Mouse (Mus musculus): ENCODE measurements around the gene Dctn5. TPM values are rescaled to one million over a fixed set of nuclear protein-coding genes. Genes with fewer than 3 reads are reported as not detected.

Gene Dctn5
- polyA plus RNA-seq, 1 experiment from 2014 or later = 166 TPM

DNA sequence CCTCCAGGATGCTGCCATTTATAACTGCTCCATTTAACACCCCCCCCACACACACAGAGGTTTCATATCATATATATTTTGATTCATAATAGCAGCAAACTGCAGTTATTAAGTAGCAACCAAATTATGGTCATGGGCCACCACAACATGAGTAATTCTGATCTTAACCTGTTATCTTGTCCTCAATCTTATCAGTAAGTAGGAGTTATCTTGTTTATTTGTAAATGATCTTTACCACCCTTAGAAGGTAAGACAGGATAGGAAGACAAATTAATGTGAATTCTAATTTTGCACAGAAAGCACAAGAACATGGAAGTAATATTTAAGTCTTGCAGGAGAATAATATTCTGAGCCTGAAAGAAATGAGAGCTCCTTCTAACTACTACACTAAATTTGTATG is 1.0 kb upstream of the Dctn5 start:
- Histone ChIP-seq H3K4me3 (peak overlapping the region; percentile 78), H3K9ac (no peak overlapping the region), H3K4me2 (peak overlapping the region; percentile 79), H3K9me3 (no peaks in the 10 kb centered on the region), H3K27ac (no peak overlapping the region), H3K4me1 (peaks cover 14% of the 10 kb centered on the region), H3K36me3 (replicated peaks) (peaks cover 14% of the 10 kb centered on the region; the same call in 1 of the 2 replicates), H3K27me3 (replicated peaks) (no peaks in the 10 kb centered on the region)
- ATAC-seq (replicated peaks) = no peak

DNA sequence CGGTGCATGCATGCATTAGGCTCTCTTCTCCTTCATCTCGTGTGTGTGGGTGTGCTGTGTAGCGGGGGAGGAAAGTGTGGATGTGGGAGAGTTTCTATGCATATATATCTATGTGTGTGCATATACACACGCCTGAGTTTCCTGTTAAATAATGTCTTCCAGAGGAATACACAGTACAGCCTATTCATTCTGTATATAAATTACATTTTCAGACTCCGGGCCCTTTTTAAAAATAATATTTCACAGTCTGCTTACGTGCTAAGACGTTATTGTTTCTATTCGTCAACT is 441 bp downstream of the Dctn5 start:
- peaks cover 14% of the 10 kb centered on the region for H3K4me1 ChIP-seq
- peak overlapping the region; percentile 58; the same call in 1 of the 2 replicates for H3K27ac ChIP-seq
- 21% methylated on average over 8 of the region's 8 CpGs for WGBS
- peak overlapping the region; percentile 78 for H3K4me3 ChIP-seq
- no peaks in the 10 kb centered on the region for H3K9me3 ChIP-seq
- H3K36me3 ChIP-seq (replicated peaks) = peaks cover 23% of the 10 kb centered on the region; the same call in 1 of the 2 replicates
- H3K27me3 ChIP-seq (replicated peaks) = no peaks in the 10 kb centered on the region
- H3K4me2 ChIP-seq = peak overlapping the region; percentile 56
- ATAC-seq (replicated peaks) = peak; percentile 64; the same call in 1 of the 2 replicates
- H3K9ac ChIP-seq = peak overlapping the region; percentile 64

DNA sequence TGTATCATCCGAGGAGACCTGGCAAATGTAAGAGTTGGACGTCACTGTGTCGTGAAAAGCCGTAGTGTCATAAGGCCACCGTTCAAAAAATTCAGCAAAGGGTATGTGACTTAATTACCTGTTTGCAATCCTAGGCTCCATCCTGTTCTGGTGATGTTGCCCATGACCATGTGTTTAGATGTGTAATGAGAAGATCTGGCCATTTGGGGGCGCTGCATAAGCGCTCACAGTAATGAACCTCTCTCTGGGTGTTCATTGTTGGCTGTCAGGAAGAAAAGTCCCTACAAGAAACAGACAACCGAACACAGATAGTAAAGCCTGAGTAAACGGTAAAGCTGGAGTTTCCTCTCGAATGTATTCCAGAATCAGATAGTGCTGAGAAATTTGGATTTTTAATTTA is 2.2 kb downstream of the Dctn5 start:
- H3K4me3 ChIP-seq = no peak overlapping the region
- H3K27me3 ChIP-seq (replicated peaks) = no peaks in the 10 kb centered on the region
- H3K36me3 ChIP-seq (replicated peaks) = peaks cover 40% of the 10 kb centered on the region
- ATAC-seq (replicated peaks) = no peak
- no peaks in the 10 kb centered on the region for H3K9me3 ChIP-seq
- no peak overlapping the region for H3K27ac ChIP-seq
- no peak overlapping the region for H3K9ac ChIP-seq
- H3K4me1 ChIP-seq = peaks cover 14% of the 10 kb centered on the region
- no peak overlapping the region for H3K4me2 ChIP-seq
- 73% methylated on average over 10 of the region's 10 CpGs for WGBS

DNA sequence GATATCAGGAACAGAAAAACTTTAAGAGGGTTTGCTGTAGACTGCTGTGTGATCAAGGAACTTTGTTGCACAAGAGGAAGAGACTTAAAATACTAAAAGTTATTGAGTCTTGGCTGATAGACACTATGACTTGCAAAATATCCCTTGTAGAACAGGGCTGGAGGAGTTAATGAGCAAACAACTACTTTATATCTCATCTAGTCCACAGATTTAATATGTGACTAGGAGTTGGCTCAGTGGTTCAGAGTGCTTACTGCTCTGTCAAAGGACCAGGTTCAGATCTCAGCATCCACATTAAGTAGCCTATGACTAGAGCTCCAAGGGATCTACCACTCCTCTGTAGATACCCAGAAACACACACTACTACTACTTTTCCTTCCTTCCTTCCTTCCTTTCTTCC is 4.2 kb downstream of the Dctn5 start:
- Histone ChIP-seq H3K27me3 (replicated peaks) (no peaks in the 10 kb centered on the region), H3K36me3 (replicated peaks) (peaks cover 49% of the 10 kb centered on the region), H3K4me1 (peaks cover 13% of the 10 kb centered on the region), H3K27ac (no peak overlapping the region), H3K4me3 (no peak overlapping the region), H3K4me2 (no peak overlapping the region), H3K9me3 (no peaks in the 10 kb centered on the region), H3K9ac (no peak overlapping the region)
- no peak for ATAC-seq (replicated peaks)

DNA sequence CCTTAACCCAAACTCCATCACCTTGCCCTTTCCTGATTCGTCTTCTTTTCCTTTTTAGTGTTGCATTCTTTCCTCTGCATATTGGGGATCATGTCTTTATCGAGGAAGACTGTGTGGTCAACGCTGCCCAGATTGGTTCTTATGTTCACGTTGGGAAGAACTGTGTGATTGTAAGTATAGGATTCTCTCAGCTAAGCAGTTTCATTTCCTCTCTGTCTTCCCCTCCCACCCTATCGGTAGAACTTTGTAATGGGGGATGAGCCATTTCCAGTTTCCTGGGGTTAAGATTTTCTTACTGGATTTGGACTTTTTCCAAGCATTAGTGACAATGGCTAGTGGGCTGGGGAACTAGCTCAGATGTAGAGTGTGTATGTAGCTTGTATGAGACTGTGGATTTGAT is 5.3 kb downstream of the Dctn5 start:
- Histone ChIP-seq H3K36me3 (replicated peaks) (peaks cover 58% of the 10 kb centered on the region), H3K4me3 (no peak overlapping the region), H3K4me2 (no peak overlapping the region), H3K9ac (no peak overlapping the region), H3K4me1 (peaks cover 9% of the 10 kb centered on the region), H3K27ac (no peak overlapping the region), H3K27me3 (replicated peaks) (no peaks in the 10 kb centered on the region), H3K9me3 (no peaks in the 10 kb centered on the region)
- WGBS = 92% methylated on average over 5 of the region's 5 CpGs
- ATAC-seq (replicated peaks) = no peak

DNA sequence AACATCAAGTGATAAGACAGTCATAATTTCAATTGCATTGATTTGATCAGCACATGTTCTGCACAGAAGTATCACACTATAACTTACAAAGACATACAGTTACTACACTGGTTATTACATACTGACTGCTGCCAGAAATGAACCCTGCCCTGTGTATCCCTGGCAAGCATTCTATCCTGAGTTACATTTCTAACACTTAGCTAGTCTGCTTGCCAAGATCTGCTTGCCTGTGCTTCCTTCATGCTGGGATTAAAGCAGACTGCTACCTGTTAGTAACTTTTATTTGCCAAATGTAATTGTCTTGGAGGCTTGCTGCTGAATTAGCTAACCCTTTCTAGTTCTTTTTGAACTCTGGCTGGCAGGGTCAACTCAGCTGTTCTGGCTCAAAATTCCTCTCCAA is 8.2 kb downstream of the Dctn5 start:
- H3K9ac ChIP-seq = no peak overlapping the region

DNA sequence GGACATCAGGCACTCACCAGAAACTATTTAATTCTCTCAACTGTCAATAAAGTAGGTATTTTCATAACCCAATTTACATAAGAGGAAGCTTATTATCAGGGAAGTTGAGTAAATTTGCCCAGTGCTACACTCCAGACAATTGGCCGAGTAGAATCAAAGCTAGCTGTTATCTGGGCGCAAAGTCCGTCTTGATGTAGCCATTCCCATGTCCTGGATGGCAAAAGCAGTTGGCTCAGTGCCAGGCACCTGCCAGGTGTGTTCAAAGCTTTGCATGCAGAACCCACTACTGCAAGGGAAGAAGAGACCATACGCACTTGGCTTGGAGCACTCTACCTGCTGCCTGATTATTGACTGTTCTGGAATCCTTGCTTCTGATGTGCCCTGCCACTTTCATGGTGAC is 19.6 kb downstream of the Dctn5 start:
- no peaks in the 10 kb centered on the region for H3K4me1 ChIP-seq
- H3K4me3 ChIP-seq = no peak overlapping the region
- 93% methylated on average over 4 of the region's 4 CpGs for WGBS
- H3K27me3 ChIP-seq (replicated peaks) = no peaks in the 10 kb centered on the region
- peaks cover 18% of the 10 kb centered on the region for H3K36me3 ChIP-seq (replicated peaks)
- H3K27ac ChIP-seq = no peak overlapping the region
- no peak for ATAC-seq (replicated peaks)
- no peak overlapping the region for H3K4me2 ChIP-seq
- no peaks in the 10 kb centered on the region for H3K9me3 ChIP-seq
- no peak overlapping the region for H3K9ac ChIP-seq

More for the DNA sequence above, 8.2 kb downstream of the Dctn5 start:
- Histone ChIP-seq H3K4me3 (no peak overlapping the region), H3K27me3 (replicated peaks) (no peaks in the 10 kb centered on the region), H3K36me3 (replicated peaks) (peaks cover 68% of the 10 kb centered on the region), H3K4me2 (no peak overlapping the region), H3K27ac (no peak overlapping the region), H3K4me1 (no peaks in the 10 kb centered on the region), H3K9me3 (no peaks in the 10 kb centered on the region)
- no peak for ATAC-seq (replicated peaks)

DNA sequence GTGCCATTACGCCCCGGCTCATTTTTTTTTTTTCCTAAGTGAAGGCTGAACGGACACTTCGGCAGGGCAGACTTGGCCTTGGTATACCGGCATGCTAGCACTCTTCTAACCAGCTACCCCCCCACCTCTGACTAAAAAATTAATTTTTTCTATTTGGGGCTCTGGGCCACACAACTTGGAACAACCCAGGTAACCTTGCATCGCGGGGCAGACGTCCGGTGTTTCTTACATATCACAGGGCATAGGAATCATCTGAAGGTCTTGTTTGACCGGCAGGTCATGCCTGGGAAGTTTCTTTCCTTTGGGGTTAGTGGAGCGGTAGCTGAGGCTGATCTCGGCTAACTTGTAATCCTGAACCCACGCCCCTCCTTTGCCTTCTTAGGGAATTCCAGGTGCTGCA is 25.6 kb downstream of the Dctn5 start:
- Histone ChIP-seq H3K36me3 (replicated peaks) (no peaks in the 10 kb centered on the region), H3K4me1 (peaks cover 28% of the 10 kb centered on the region), H3K4me2 (peak overlapping the region; percentile 87), H3K27ac (peak overlapping the region; percentile 68), H3K9ac (peak overlapping the region; percentile 54), H3K27me3 (replicated peaks) (no peaks in the 10 kb centered on the region), H3K9me3 (no peaks in the 10 kb centered on the region), H3K4me3 (peak overlapping the region; percentile 62)
- 2% methylated on average over 13 of the region's 13 CpGs for WGBS
- 0 out of 2 replicates have a peak, but pooled peaks have one; percentile 1 for ATAC-seq (replicated peaks)

DNA sequence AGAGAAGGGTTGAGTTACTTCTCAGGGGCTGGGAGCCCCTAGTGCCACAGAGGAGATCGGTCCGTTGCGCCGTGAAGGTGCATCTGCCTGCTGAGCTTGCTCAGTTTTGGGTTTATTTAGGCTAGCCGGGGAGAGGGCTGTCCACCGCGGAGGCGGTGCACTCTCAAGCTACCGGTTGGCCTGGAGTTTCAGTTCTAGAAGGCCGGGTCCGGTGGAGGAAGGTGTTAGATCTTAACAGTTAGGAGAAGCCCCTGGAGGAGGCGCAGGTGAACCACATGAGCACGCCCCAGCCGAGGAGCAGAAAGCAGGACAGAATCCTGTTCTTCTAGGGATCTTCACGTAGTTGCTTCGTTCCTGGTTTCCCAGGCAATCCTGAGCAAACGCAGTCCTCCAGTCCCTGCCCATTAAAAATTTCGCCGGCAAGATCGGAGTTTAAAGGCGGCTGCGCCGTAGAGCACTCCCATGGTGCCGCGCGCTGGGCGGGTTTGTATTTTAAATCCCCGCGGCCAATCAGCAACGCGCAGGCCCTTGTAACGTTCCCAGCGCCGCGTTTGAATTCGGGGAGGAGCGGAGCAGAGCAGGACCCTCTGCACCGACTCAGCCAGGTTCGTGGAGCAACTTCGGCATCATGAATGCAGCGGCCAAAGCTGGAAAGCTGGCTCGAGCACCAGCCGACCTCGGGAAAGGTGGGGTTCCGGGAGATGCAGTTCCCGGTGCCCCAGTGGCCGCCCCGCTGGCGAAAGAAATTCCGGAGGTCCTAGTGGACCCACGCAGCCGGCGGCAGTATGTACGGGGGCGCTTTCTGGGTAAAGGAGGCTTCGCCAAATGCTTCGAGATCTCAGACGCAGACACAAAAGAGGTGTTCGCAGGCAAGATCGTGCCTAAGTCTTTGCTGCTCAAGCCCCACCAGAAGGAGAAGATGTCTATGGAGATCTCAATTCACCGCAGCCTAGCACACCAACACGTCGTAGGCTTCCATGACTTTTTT is 26.4 kb downstream of the Dctn5 start, which contains the start of gene Plk1:
Gene Plk1, plus strand, starts transcription at position 525 of the 988 bp plus-strand sequence.
- H3K4me2 ChIP-seq = peak within 1 kb of the TSS; percentile 87
- peak within 1 kb of the TSS; percentile 54 for H3K9ac ChIP-seq
- H3K9me3 ChIP-seq = no peaks in the 10 kb centered on the region
- no peaks in the 10 kb centered on the region for H3K27me3 ChIP-seq (replicated peaks)
- peaks cover 28% of the 10 kb centered on the region for H3K4me1 ChIP-seq
- WGBS = under 1% methylated on average over 63 of the region's 63 CpGs
- no peaks in the 10 kb centered on the region for H3K36me3 ChIP-seq (replicated peaks)
- peak within 1 kb of the TSS; percentile 62 for H3K4me3 ChIP-seq
- peak; percentile 94 for ATAC-seq (replicated peaks)
- peak within 1 kb of the TSS; percentile 68 for H3K27ac ChIP-seq

DNA sequence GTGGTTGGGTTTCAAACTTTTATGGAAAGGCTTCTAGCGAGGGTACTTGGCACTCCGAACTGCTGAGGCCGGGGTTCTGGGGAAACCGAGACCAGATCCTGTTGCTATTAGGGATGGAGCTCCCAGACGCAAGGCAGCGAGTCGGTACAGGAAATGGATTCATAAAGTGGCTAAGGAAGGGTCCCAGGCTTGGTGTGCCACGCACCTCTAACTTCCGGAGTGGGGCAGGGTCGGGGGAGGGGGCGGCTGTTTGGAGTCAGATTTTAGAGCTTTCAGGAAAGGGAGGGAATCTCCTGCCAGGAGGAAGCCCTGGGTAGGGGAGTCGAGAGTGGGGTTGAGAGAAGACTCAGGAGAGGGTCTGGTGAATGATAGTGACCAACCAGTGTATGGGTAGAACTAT is 27.2 kb downstream of the Dctn5 start:
- WGBS = 0% methylated on average over 12 of the region's 12 CpGs
- Histone ChIP-seq H3K27me3 (replicated peaks) (no peaks in the 10 kb centered on the region), H3K4me3 (peak overlapping the region; percentile 62), H3K9me3 (no peaks in the 10 kb centered on the region), H3K9ac (peak overlapping the region; percentile 54; the same call in 1 of the 2 replicates), H3K4me1 (peaks cover 28% of the 10 kb centered on the region), H3K27ac (no peak overlapping the region), H3K36me3 (replicated peaks) (no peaks in the 10 kb centered on the region), H3K4me2 (peak overlapping the region; percentile 87)
- no peak for ATAC-seq (replicated peaks)

DNA sequence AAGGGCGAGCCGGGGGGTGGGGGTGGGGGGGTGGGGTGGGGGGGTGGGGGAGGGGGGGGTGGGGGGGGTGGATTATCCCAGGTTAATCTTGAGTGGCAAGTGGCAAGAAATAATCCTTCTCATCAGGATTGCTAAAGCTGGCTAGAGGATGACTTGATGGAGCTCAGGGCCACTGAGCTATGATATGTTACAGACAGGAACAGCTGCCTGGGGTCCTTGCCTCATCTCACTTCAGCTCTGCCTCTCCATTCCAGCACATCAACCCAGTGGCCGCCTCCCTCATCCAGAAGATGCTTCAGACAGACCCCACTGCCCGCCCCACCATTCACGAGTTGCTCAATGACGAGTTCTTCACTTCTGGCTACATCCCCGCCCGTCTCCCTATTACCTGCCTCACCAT is 30.9 kb downstream of the Dctn5 start:
- H3K4me1 ChIP-seq = peaks cover 16% of the 10 kb centered on the region
- no peak for ATAC-seq (replicated peaks)
- H3K9me3 ChIP-seq = no peaks in the 10 kb centered on the region
- 82% methylated on average over 8 of the region's 8 CpGs for WGBS
- H3K4me3 ChIP-seq = no peak overlapping the region
- H3K27me3 ChIP-seq (replicated peaks) = no peaks in the 10 kb centered on the region
- H3K9ac ChIP-seq = no peak overlapping the region
- H3K36me3 ChIP-seq (replicated peaks) = no peaks in the 10 kb centered on the region
- no peak overlapping the region for H3K27ac ChIP-seq
- H3K4me2 ChIP-seq = no peak overlapping the region

DNA sequence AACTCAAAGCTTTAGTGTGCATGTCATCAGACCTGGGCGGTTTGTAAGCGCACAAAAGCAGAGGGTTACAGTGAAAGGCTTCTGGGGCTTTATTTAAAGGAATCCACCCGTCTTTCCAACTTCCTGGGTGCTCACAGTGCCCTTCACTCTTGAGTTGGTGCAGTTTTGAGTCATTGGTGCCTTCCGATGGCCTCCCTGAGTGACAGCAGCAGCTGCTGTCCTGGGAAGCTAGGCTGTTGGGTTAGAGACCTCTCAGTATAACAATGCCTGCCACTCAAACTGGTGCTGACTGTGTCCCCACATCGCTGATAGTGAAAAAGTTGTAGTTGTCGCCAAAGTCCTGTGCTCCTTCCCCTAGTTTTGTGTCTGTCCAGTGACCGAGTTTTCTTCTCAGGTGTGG is 34.4 kb downstream of the Dctn5 start:
- Histone ChIP-seq H3K4me3 (no peak overlapping the region), H3K4me1 (no peaks in the 10 kb centered on the region), H3K27ac (no peak overlapping the region), H3K4me2 (no peak overlapping the region), H3K36me3 (replicated peaks) (no peaks in the 10 kb centered on the region), H3K9ac (no peak overlapping the region), H3K9me3 (no peaks in the 10 kb centered on the region), H3K27me3 (replicated peaks) (no peaks in the 10 kb centered on the region)
- 87% methylated on average over 7 of the region's 7 CpGs for WGBS
- no peak for ATAC-seq (replicated peaks)

DNA sequence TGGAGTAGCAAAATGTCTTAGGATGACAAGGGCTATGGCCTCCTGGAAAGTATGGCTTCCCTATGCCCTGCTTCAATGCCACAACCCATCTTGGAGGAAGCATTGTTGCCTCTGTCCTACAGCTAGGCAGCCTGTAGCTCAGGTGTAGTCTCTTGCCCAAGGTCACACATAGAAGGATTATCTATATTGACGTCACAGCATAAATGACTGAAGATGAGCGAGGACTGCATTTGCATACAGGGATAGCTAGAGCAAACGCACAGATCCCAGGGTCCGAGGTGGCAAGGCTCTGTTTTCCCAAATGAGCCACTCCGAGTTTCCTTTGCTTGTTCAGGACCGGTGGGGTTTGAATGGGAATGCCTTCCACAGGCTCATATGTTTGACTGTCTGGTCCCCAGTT is 37.9 kb downstream of the Dctn5 start:
- Histone ChIP-seq H3K9ac (no peak overlapping the region), H3K4me3 (no peak overlapping the region), H3K4me1 (no peaks in the 10 kb centered on the region), H3K9me3 (no peaks in the 10 kb centered on the region), H3K36me3 (replicated peaks) (no peaks in the 10 kb centered on the region), H3K4me2 (no peak overlapping the region), H3K27ac (no peak overlapping the region), H3K27me3 (replicated peaks) (no peaks in the 10 kb centered on the region)
- WGBS = 82% methylated on average over 6 of the region's 6 CpGs
- no peak for ATAC-seq (replicated peaks)
